Mouse (Mus musculus): ENCODE measurements around the gene Hoxa9. TPM values are rescaled to one million over a fixed set of nuclear protein-coding genes. Genes with fewer than 3 reads are reported as not detected.

The Hoxa9 gene
- total RNA-seq, 2 experiments from 2014 or later = 7.2 to 7.4 TPM

DNA sequence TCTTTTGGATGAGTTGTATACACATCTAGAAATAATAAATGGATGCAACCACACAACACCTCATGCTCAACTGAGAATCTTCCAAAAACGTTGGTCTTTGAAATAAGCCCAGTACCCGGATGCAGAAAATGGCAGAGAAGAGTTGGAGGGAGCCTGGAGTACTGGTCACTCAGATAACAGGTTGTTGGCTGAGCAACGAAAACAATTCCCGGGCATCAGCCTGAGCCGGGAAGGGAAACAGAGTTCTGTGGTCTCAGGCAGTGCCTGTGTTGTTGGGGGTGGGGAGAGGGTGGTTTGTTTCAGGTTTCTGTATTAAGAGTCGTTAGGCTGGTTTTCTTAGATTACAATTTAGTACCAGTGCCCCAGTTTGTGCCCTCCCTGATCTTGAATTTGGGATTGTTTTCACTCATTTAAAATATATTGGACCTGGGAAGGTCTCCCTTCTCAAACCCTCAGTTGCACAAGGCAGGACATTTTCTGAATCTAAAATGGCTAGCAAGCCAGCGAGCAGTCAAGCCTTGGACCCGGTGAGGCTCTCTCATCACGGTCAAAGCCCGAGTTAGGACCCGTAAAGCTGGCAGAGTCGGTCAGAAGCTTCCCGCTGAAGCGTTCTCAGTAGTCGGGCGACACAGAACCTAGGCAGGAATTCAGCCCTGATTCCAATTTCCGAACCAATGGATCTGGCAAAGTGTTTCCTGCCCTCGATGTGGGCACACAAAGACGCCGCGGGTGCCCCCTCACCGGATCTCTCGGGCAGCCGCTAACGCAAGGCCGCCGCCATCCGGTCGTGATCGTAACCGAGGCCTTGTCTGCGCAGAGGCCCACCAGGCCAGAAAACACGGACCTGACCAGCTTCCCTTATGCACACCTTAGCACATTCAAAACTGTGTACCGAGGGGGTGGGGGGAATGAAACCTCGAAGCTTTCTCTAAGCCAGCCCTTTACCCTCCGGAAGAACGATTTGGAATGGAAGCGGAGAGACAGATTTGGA lies 2.1 kb downstream of the Hoxa9 start:
- DNase-seq (ENCODE audit: low spot score) = no peak

DNA sequence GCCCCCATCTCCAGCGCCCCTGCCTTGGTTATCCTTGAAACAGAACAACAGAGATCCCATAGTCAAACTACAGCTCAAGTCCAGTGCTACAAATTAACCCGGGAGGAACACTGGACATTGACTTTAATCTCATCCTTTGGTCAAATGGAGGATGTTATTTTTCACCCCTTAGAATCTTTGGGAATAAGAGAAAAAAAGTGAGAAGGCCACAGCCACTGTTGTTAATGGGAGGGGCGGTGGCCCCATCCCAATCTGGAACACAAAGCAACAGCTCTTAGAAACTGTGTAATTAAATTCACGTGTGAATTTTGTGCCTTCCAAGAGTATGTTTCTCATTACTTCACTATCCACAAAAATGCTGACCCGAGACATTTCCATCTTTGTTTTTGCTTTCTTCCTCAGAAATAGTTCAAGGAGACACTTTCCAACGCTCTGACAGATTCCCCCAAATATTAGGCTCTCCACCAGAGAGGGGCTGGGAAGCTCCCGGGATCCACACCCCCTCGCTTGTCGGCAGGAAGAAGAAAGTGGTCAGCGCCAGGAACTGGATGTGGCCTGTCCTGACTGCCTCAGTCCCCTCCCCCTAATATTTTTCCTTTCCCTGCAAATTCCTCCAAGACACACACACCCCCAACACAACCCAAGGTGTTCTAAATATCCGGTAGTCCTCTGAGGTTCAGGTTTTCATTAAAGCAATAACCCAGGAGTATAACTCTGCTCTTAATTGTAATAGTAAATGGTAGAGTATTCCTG lies 3.2 kb downstream of the Hoxa9 start:
- DNase-seq (ENCODE audit: low spot score) = no peak

DNA sequence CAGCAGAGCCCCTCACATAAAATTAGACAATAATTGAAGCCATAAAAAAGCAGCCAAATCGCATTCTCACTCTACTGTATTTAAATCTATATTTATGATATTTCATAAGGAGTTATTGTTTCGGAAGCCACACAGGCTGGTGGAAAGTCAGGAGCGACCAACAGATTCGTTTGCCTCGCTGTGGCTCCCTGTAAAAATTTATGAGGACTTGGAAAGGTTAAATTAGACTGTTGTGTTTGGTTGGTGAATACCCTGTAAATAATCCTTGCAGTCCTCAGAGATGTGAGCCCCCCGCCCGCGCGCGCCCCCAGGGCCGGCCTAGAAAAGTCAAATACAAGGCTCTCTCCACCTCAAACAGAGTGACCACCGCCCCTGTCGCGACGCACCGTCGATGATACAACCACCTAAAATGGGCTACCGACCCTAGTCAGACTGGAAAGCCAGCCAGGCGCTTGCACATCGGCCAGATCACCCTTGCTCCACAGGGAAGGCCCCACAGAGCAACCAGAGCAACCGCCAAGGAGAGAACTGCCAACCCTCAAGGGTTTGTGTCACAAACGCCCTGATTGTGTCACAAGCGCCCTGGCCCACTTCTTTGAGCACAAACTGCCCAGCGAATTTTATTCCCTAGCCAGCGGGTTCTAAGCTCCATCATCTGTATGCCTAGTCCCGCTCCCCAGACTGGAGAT lies 4.2 kb downstream of the Hoxa9 start:
- DNase-seq (ENCODE audit: low spot score) = no peak

DNA sequence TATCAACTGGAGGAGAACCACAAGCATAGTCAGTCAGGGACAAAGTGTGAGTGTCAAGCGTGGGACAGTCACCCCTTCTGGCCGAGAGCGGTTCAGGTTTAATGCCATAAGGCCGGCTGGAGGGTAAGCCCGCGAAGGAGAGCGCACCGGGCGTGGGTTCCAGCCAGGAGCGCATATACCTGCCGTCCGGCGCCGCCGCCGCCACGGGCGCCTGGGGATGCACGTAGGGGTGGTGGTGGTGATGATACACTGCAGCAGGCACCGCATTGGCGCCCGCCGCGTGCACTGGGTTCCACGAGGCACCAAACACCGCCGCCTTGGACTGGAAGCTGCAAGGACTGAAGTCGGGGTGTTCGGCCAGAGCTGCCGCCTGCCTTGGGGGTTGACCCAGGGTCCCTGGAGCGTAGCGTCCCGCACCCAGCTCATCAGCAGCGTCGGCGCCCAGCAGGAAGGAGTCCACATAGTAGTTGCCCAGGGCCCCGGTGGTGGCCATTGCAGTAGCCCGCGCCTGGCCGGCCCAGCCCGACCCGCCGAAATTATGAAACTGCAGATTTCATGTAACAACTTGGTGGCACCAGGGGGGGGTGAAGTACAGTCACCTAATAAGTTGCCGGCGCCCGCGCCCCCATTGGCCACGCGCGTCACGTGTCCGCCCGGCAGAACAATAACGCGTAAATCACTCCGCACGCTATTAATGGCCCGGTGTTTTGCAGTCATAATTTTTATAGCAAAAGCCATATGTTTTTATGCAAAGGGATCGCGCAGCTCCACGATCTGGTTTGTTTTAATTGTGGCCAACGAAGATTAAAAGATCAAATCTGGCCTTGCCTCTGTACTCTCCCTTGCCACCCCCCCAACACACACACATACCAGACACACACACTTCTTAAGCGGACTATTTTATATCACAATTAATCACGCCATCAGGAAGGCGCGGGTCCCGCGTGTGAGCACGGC lies 5.0 kb downstream of the Hoxa9 start:
- DNase-seq (ENCODE audit: low spot score) = peak; percentile 86

DNA sequence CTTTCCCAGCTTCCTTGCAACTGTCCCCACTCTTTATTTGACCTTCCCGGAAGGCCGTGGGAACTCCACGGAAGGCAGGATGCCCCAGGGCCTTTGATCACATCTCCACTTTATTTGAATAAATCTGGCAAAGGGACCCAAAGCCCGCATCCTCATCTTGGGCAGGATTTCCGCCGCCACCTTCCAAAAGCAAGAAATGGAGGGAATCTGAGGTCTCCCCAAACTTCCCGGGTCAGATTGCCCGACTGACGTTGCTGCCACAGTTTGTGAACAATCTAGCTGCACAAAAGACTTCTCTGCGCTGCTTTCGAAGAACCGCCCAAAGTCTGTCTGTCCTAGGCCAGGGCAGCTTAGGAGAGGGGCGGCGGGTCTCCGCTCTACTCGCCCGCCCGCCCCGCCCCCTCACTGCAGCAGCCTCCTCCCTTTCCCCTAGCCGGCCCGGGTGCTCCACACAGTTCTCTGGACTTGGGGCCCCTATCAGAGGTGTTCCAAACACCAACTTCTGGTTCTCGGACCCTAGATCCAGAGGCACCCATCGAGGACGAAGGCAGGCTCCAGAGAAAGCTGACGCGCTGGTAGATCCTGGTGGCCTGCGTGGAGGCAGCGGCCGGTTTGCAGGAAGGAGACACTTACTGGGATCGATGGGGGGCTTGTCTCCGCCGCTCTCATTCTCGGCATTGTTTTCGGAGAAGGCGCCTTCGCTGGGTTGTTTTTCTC lies 5.8 kb downstream of the Hoxa9 start:
- no peak for DNase-seq (ENCODE audit: low spot score)

DNA sequence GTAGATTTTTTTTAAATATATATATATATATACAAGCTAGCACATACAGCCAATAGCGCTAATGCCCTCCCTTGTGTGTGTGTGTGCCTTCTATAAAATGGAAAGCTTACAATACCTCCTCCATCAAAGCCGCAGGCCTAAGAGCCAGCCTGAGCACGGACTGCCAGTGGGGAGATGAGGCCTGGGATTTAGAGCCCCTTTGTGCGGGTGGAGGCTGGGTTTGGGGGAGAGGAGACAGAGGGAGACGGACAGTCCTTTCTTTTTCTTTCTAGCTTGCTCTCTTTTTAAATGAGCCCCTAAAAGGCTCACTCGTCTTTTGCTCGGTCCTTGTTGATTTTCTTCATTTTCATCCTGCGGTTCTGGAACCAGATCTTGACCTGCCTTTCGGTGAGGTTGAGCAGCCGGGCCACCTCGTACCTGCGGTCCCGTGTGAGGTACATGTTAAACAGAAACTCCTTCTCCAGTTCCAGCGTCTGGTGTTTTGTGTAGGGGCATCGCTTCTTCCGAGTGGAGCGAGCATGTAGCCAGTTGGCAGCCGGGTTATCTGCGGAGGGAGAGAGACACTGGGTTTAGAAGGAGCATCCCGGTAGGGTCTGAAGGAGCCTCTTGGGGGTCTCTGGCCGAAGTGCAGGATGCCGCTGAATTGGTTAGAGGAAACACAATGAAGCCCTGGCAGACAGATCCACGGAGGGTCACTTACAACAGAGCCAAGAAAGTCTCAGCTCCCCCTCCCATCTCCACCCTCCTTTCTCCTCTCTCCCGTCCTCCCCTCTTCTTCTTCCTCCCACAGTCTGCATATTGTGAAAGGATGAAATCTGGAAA lies 6.7 kb downstream of the Hoxa9 start:
- no peak for DNase-seq (ENCODE audit: low spot score)

DNA sequence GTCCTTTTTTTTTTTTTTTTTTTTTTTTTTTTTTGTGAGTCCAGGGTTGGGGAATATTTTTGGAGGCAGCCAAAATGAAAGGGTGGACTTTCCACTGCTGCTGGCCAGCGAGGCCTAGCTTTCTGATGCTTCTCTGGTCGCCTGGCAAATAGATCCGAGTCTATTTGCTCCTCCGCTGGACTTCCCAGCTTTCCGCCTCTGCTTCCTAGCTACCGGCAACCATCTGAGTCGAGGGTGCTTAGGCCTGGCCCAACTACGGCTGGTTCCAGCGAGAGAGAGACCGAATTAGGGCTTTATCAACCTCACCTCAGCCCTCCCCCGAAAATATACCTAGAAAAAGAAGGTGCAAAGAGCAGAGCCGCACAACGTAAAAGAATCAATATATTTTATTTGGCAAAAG lies 8.2 kb downstream of the Hoxa9 start:
- no peak for DNase-seq (ENCODE audit: low spot score)

DNA sequence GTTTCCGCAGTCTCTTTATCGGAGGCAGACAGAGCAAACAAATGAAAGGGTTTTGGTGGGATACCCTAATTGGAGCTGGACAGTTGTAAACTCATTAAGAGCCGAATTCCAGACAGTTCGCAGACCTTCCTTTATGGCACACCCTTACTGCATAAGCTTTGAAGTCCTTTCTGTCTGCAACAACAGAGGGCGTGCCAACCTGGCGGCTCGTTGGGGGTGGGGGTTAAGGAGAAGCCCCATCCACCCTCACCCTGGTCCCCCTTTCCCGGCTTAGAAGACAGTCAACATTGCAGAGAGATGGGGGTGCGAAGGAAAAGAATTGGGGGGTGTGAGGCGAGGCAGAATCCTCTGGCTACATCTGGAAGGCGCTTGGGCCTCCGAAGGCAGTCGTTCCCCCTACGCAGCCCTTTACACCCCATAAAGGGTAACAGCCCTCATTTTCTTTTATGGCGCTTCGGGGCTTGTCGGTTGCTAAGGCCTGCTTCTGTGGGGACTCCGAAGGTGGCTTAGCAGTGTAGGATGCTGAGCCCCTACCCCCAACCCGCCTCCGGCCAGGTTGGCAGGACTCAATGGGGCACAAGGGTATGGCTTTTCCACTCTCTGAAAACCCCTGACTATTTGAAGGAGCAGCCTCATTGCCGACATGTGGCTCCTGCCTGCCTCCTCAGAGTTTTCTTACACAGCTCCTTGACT lies 8.8 kb downstream of the Hoxa9 start:
- no peak for DNase-seq (ENCODE audit: low spot score)

DNA sequence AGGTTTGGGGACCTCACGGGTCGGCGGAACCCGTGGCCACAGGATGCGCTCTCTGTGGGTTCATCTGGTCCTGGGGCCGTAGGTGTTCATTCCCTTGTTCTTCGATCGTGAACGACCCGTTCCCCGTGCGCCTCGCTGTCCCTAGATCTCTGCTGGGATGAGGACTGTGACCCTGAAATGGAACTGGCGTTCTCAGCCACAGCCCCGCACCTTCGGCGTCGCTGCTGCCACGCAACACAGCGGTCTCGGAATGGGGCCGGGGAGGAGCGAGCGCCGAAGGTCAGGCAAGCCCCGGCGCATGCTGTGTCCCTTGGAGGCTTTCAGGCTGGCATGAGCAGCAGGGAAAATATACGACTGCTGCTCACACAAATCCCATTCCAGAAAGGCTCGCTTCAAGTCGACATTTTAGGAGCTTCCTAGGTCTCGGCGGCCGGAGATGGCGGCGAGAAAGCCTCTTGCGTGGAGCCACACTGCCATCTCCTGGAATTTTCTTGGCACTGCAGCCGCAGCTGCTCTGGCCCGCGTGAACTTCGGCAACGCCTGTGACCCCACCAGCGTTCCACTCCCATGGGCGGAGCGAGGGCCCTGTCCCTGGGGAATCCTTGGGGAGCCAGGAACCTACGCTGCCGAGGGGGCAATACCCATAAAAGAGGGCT lies 9.4 kb downstream of the Hoxa9 start, which contains the start of gene Hoxa7:
Gene Hoxa7 (minus strand): TSS at position 518 of the 656 bp plus-strand sequence.
- peak; percentile 94 for DNase-seq (ENCODE audit: low spot score)

DNA sequence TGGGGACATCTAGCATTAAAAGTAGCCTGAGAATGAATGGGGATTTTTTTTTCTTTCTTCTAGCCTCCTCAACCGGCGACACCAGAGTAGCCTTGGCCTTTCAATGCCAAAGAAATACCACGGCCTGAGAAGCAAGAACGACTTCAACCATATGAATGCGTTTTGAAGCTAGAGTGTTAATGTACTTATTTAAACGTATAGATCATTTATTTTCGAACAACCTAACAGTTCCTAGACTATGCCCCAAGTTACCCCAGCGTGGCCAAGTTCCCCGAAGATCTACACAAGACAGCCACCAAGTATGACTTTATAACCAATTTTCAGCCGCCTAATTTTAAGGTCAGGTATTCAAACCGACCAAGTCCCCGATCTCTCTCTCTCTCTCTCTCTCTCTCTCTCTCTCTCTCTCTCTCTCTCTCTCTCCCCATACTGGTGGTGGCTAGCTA lies 10.0 kb downstream of the Hoxa9 start:
- DNase-seq (ENCODE audit: low spot score) = no peak

DNA sequence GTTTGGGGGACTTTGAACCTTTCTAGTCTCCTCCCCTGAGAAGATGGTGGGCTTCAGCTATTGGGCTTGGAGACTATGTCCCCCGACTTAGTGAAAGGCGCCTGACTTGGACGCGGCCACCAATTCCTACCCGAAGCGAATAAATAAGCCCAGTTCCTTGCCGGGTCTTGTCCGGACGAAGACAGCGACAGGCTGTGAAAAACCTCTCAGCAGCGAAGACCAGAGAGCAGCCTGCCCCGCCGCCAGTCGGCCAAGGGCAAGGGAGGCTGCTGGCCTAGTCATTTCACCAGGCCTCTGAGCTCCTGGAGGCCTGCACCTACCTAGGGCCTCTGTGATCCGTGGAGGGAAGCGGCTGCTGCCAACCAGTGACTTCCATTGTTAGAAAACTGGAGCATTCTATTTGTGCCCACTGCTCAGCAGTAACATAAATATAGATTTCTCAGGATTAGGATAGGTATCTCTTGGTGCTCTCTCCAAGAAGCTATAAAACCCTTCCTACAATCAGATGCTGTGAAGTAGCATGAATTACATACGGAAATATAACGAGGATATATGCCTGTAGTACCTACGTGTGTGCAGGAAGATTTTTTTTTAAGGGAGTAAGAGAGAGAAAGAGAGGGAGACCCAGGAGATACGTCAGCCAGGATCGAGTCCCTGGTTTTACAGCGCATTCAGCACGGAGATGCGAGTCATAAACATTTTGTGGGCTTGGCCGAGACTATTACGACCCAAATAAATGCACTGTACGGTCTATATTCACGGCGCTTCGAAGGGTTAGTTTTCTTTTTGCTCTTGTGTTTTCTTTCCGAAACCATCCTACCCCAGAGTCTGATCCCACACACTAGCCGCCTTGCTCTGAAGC lies 10.7 kb downstream of the Hoxa9 start:
- no peak for DNase-seq (ENCODE audit: low spot score)

DNA sequence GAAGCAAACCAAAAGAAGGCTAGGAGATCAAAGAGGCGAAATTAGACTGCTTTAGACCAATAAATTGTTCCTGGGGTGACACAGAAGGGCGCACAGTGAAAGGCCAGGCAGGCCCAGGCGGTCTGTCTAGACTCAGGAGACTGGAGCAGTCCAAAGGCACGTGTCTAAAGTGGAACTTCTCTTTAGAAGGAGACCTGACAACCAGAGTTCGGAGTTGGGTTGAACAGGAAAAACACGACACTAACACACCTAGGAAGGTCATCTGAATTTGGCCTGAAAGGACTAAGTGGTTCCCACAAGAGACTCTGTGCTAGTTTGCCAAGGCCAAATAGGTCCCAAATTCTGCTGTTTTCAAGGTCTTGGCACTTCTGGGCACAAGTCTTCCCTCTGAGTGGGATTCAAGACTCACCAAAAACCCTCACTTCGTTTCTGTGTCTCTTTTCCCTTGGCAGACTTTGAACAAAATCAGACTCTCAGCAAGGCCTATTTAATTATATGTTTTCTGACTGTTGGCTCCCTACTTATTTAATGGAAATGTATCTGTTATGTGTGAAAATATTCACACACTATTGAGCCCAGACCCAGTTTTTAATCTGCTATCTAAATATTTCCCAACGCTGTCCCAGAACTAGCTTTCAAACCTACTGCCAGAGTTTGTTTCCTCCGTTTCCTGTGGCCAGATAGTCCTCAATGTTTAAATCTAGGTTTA lies 11.5 kb downstream of the Hoxa9 start:
- DNase-seq (ENCODE audit: low spot score) = no peak

DNA sequence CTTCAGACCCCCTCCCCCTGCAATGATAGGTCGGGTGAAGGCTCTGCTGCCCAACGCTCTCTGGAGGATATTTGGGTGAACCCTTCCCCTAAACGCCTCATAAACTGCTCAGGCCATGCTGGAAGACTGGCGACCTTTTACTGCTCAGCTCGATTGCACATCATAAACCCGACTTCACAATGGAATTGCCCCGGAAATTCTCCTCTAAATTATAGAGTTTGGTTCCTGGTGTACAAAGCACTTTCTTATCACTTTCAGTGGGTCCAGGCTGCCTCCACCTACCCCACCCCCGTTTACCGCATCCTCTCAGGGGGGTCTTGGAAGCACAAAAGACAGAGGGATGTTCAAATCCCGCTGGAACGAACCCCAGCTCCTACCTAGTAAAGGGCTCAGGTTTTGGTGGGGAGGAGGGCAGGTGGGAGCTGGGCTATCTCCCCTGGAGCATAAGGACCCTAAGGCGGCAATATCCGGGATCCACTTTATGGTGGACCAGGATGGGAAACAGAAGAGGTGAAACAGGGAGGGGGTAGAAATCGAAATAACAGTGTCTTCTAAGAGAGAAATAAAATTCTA lies 12.2 kb downstream of the Hoxa9 start:
- no peak for DNase-seq (ENCODE audit: low spot score)

DNA sequence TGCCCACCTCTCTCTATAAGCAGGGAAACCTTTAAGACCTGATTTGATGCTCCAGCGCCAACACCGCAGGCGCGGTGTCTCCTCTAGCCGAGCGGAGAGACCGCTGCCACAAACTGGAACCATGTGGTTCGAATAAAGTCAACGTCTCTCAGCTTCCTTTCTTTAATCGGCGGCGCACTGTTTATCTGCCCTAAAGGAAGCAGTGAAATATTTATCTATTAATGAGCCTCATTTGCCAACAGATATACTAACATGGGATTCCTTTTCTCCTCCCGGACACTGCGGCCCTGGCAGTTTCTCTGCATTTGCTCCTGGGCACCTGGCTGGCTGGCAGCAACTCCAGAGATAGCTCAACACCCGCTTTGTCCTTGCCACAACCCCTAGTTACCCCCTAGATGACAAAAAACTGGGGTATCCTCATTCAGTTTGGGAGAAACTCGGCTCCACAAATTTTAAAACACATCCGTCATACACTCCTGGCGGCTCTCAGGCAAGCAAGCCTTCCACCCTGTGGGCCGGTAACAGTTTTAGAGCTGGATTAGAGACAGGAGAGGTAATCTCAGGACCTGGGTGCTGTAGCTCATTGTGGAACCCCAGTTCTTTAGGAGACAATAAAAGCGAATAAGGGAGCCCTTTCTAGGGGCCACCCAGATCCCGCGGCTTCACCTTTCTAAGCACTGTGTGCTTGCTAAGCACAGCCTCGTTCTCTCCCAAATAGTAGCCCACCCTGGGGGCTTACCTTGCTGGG lies 12.8 kb downstream of the Hoxa9 start:
- peak; percentile 9 for DNase-seq (ENCODE audit: low spot score)

DNA sequence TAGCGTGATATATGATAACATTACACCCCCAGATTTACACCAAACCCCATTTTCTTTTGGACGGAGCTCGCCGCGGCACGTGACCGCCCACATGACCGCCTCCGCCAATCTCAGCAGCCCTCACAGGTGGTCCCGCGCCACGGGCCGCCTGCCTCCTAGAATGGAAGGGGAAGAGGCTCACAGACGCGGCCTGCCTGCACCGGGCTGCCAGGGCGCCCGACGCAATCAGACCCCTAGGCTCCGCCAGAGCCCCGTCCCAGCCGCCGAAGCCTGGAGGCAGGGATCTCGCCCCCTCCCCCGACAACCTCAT lies 13.5 kb downstream of the Hoxa9 start:
- DNase-seq (ENCODE audit: low spot score) = peak; percentile 88

Data from gastrocnemius, adult 18-20 months (tissue).